Mouse (Mus musculus) intestine, embryonic 15.5 days (tissue): ENCODE measurements around the gene Golga7b. TPM values are rescaled to one million over a fixed set of nuclear protein-coding genes. Genes with fewer than 3 reads are reported as not detected.

Experiments used
- ATAC-seq: fragments of 200-750 bp; cut with Nextera tagmentation; 2 replicates; pipeline ENCODE4 v1.8.0; 2017; ENCODE audit warnings: moderate TSS enrichment, moderate library complexity
- H3K27ac ChIP-seq: fragments of 300-500 bp; sonication (generic); 2 replicates; pipeline ENCODE4 v1.5.1; 2015; ENCODE audit warnings: mild to moderate bottlenecking, inconsistent platforms
- H3K27me3 ChIP-seq: fragments of 300-500 bp; sonication (generic); replicated peaks from 2 replicates; pipeline ENCODE4 v1.6.1; 2015; ENCODE audit warnings: inconsistent platforms
- H3K36me3 ChIP-seq: fragments of 300-500 bp; sonication (generic); 2 replicates; pipeline ENCODE4 v1.6.1; 2015; ENCODE audit warnings: inconsistent platforms
- H3K4me1 ChIP-seq: fragments of 300-500 bp; sonication (generic); replicated peaks from 2 replicates; pipeline ENCODE4 v1.6.1; 2015; ENCODE audit warnings: inconsistent platforms
- H3K4me2 ChIP-seq: fragments of 300-500 bp; sonication (generic); replicated peaks from 2 replicates; pipeline ENCODE4 v1.6.1; 2015; ENCODE audit warnings: mild to moderate bottlenecking, inconsistent platforms
- H3K4me3 ChIP-seq: fragments of 300-500 bp; sonication (generic); replicated peaks from 2 replicates; pipeline ENCODE4 v1.5.1; 2015; ENCODE audit warnings: inconsistent platforms
- H3K9ac ChIP-seq: fragments of 300-500 bp; sonication (generic); 2 replicates; pipeline ENCODE4 v1.6.1; 2015; ENCODE audit warnings: inconsistent platforms
- H3K9me3 ChIP-seq: fragments of 300-500 bp; sonication (generic); 2 replicates; pipeline ENCODE4 v1.6.1; 2016; ENCODE audit warnings: inconsistent platforms
- WGBS: fragments of 180-500 bp; shearing (Covaris S2); methylation state at CpG from one replicate; pipeline ENCODE4 v1.1.7; 2015; 5-methylcytosine and 5-hydroxymethylcytosine counted together
- polyA plus RNA-seq: library from polyadenylated mRNA; unstranded; fragments of >200 nt; fragmentation: Nextera tagmentation; extraction: Ambion mirVana; gene quantifications from 2 replicates; pipeline ENCODE4 v1.2.1, GENCODE M21; 2015

The Golga7b gene
- polyA plus RNA-seq, 1 experiment from 2014 or later = 1.1 TPM

- 68% methylated on average over 3 of the region's 3 CpGs for WGBS
- no peak overlapping the region for H3K4me3 ChIP-seq
- no peak overlapping the region for H3K4me2 ChIP-seq
- H3K27me3 ChIP-seq = no peaks in the 10 kb centered on the region
- no peaks in the 10 kb centered on the region for H3K36me3 ChIP-seq
- no peaks in the 10 kb centered on the region for H3K4me1 ChIP-seq
- H3K9me3 ChIP-seq = no peaks in the 10 kb centered on the region
- H3K27ac ChIP-seq = no peak overlapping the region
- no peak overlapping the region for H3K9ac ChIP-seq
- no peak for ATAC-seq
These were observed 32.2 kb downstream of the Golga7b start for GRCm38 (mm10) chr19:42279611-42280010.

- Histone ChIP-seq H3K9me3 (no peaks in the 10 kb centered on the region), H3K36me3 (no peaks in the 10 kb centered on the region), H3K27ac (no peak overlapping the region), H3K9ac (no peak overlapping the region), H3K4me3 (no peak overlapping the region), H3K27me3 (no peaks in the 10 kb centered on the region), H3K4me1 (no peaks in the 10 kb centered on the region), H3K4me2 (no peak overlapping the region)
- ATAC-seq = no peak
- whole genome bisulfite sequencing = 59% methylated on average over 8 of the region's 8 CpGs
These were observed 36.8 kb downstream of the Golga7b start for GRCm38 (mm10) chr19:42284178-42284577.

DNA sequence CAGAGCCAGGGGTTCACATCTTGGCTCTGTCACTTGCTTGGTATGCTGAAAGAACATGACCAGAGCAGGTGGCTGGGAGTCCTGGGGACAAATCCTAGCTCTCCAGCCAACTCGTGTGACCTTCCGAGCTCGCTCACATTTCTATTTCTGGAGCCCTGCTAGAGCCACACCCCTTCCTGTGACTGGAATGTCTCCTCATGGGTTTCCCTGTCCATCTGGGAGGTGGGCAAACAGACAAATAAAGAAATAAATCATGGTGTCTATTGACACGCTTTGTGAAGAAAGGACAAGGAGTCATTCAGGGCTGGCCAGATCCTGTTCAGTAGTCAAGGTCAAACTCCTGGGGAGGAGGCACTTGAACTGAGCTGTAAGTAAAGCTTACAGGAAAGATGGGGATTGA is 41.0 kb downstream of the Golga7b start:
- Histone ChIP-seq H3K27me3 (no peaks in the 10 kb centered on the region), H3K4me1 (no peaks in the 10 kb centered on the region), H3K9me3 (no peaks in the 10 kb centered on the region), H3K4me2 (no peak overlapping the region), H3K27ac (no peak overlapping the region), H3K9ac (no peak overlapping the region), H3K4me3 (no peak overlapping the region), H3K36me3 (no peaks in the 10 kb centered on the region)
- no peak for ATAC-seq
- WGBS = 47% methylated on average over 4 of the region's 4 CpGs

GRCm38 (mm10) chr19:42290954-42291661 is 43.7 kb downstream of the Golga7b start:
- no peak overlapping the region for H3K27ac ChIP-seq

DNA sequence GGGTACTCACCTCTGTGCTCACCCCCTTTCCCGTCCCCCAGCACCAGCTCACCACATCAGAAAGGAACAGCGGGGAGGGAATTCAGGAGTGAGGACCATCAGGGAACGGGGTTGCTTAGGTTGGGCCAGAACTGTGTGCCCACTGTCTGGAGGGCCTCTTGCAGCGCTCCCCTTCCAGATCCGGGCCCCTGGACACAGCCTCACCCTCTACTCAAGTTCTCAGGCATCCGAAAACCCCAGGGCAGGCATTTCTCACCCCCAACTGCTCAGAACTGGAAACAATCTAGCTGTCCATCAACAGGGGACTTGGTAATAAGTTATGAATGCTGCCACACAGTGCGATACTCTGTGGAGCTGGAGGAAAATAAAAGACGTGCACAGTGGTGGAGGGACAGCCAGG is 44.7 kb downstream of the Golga7b start:
- Histone ChIP-seq H3K4me1 (no peaks in the 10 kb centered on the region), H3K4me2 (no peak overlapping the region), H3K27me3 (no peaks in the 10 kb centered on the region), H3K4me3 (no peak overlapping the region), H3K36me3 (no peaks in the 10 kb centered on the region), H3K27ac (no peak overlapping the region), H3K9me3 (no peaks in the 10 kb centered on the region), H3K9ac (no peak overlapping the region)
- WGBS = 69% methylated on average over 8 of the region's 8 CpGs
- no peak for ATAC-seq

More at GRCm38 (mm10) chr19:42290954-42291661, 43.7 kb downstream of the Golga7b start:
- H3K4me3 ChIP-seq = no peak overlapping the region
- H3K36me3 ChIP-seq = no peaks in the 10 kb centered on the region
- H3K9me3 ChIP-seq = no peaks in the 10 kb centered on the region
- H3K4me2 ChIP-seq = no peak overlapping the region
- ATAC-seq = no peak
- H3K27me3 ChIP-seq = no peaks in the 10 kb centered on the region
- WGBS = 37% methylated on average over 7 of the region's 7 CpGs
- no peaks in the 10 kb centered on the region for H3K4me1 ChIP-seq
- no peak overlapping the region for H3K9ac ChIP-seq

DNA sequence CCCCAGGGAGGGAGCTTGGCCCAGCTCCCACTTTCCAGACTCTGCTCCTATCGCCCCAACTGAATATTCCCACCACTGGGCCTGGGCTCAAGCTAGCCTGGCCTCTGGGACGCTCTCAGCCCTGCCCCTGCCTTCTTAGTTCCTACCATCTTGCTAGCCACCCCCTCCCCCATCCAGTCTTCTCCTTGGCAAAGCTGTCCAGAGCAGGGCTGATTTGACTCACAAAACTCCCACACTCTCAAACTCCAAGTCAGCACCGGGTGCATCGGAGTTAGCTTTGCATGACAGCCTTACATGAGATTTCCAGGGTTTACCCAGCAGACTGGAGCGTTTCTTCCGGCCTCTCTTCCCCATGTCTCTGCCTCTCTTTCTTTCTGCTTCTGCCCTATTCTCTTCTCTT is 45.8 kb downstream of the Golga7b start:
- H3K27ac ChIP-seq = no peak overlapping the region
- H3K4me2 ChIP-seq = no peak overlapping the region
- H3K27me3 ChIP-seq = no peaks in the 10 kb centered on the region
- no peaks in the 10 kb centered on the region for H3K9me3 ChIP-seq
- no peaks in the 10 kb centered on the region for H3K36me3 ChIP-seq
- ATAC-seq = no peak
- no peak overlapping the region for H3K4me3 ChIP-seq
- no peaks in the 10 kb centered on the region for H3K4me1 ChIP-seq
- WGBS = 81% methylated on average over 6 of the region's 6 CpGs
- no peak overlapping the region for H3K9ac ChIP-seq

- ATAC-seq = no peak
- Histone ChIP-seq H3K4me3 (no peak overlapping the region), H3K27ac (no peak overlapping the region), H3K4me1 (no peaks in the 10 kb centered on the region), H3K9ac (no peak overlapping the region), H3K36me3 (no peaks in the 10 kb centered on the region), H3K4me2 (no peak overlapping the region), H3K9me3 (no peaks in the 10 kb centered on the region), H3K27me3 (no peaks in the 10 kb centered on the region)
- WGBS = 73% methylated on average over 12 of the region's 12 CpGs
These were observed 55.9 kb downstream of the Golga7b start for GRCm38 (mm10) chr19:42303210-42303813.

DNA sequence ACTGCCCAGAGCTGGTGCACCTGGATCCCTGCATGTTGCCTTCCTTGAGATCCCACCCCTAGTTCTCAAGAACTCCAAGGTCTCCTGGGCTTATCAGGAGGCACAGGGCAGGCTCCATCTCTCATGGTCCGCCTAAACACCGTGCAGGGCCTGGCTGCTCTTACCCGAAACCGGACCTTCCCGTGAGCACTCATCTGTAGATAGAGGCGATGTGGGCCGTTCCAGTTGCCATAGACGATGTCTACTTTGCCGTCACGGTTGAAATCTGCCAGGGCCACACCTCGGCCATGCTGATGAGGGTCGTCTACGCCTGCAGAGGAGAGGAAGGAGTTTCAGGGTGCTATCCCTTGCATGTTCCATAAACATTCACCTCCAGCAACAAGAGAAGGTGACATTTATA is 57.1 kb downstream of the Golga7b start:
- ATAC-seq = no peak
- Histone ChIP-seq H3K4me1 (no peaks in the 10 kb centered on the region), H3K9ac (no peak overlapping the region), H3K36me3 (no peaks in the 10 kb centered on the region), H3K27ac (no peak overlapping the region), H3K4me2 (no peak overlapping the region), H3K27me3 (no peaks in the 10 kb centered on the region), H3K4me3 (no peak overlapping the region), H3K9me3 (no peaks in the 10 kb centered on the region)
- 86% methylated on average over 13 of the region's 13 CpGs for WGBS

- H3K9me3 ChIP-seq = no peaks in the 10 kb centered on the region
- no peaks in the 10 kb centered on the region for H3K27me3 ChIP-seq
- H3K9ac ChIP-seq = no peak overlapping the region
- H3K4me1 ChIP-seq = no peaks in the 10 kb centered on the region
- WGBS = 64% methylated on average over 8 of the region's 8 CpGs
- H3K4me2 ChIP-seq = no peak overlapping the region
- no peak overlapping the region for H3K4me3 ChIP-seq
- no peak overlapping the region for H3K27ac ChIP-seq
- ATAC-seq = no peak
- H3K36me3 ChIP-seq = no peaks in the 10 kb centered on the region
These were observed 58.4 kb downstream of the Golga7b start for GRCm38 (mm10) chr19:42305746-42306145.

DNA sequence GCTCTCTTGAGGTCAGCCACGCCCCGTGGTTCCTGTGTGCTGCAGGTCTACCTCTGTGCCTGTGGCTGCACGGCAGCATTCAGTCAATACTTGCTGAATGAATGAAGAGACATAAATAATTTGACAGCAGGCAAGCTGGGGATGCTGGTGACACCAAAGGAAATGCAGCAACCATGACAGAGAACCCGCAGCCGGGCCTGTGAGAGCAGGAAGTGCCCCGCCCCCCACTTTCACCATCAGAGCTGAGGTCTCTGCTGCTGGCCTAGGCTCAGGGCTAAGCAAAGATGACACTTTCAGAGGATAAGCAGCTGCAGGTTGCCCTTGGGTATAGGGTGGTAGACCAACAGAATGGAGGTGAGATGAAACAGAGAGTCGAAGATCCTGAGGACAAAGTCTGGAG is 58.8 kb downstream of the Golga7b start:
- no peaks in the 10 kb centered on the region for H3K27me3 ChIP-seq
- no peaks in the 10 kb centered on the region for H3K9me3 ChIP-seq
- no peak overlapping the region for H3K9ac ChIP-seq
- 38% methylated on average over 7 of the region's 7 CpGs for WGBS
- no peak overlapping the region for H3K4me3 ChIP-seq
- no peak overlapping the region for H3K4me2 ChIP-seq
- ATAC-seq = no peak
- no peaks in the 10 kb centered on the region for H3K4me1 ChIP-seq
- no peaks in the 10 kb centered on the region for H3K36me3 ChIP-seq
- no peak overlapping the region for H3K27ac ChIP-seq

DNA sequence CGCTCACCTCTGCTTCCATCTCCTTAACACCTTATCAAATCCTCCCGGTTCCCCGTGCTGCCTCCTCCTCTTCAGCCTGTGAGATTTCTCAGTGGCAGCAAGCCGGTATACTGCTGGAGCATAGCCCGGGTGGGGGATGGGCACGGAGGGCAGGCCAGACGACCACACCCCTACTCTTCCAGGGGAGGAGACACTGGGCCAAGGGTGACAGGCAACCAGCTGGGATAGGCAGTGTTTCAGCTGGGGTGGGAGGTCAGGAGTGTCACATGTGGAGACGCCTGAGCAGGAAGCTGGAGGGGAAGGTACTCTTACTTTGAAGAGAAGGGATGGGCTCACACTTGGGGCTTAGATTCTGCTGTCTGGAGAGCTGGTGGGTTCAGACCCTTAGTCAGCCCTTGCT is 59.6 kb downstream of the Golga7b start:
- 6% methylated on average over 8 of the region's 8 CpGs for WGBS
- H3K4me2 ChIP-seq = no peak overlapping the region
- H3K4me3 ChIP-seq = no peak overlapping the region
- no peaks in the 10 kb centered on the region for H3K27me3 ChIP-seq
- H3K27ac ChIP-seq = no peak overlapping the region
- H3K9me3 ChIP-seq = no peaks in the 10 kb centered on the region
- H3K9ac ChIP-seq = no peak overlapping the region
- peak; percentile 68; the same call in 1 of the 2 replicates for ATAC-seq
- H3K4me1 ChIP-seq = no peaks in the 10 kb centered on the region
- H3K36me3 ChIP-seq = no peaks in the 10 kb centered on the region

DNA sequence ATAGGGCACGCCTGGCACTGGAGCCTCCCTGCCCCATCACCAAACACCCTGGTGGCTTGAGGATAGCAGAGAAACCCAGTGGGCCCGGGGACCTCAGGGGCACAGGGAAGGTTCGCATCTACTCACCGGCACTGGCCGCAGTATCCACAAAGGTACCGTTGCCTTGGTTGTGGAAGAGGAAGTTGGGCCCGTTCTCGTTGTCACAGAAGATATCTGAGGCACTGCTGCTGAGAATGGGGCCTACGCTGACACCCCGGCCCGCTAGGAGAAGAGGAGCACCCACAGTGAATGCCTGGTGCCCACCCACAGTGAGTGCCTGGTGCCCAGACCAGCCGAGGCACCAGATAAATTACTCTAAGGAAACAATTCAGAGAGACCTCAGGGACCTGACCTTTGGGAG is 61.6 kb downstream of the Golga7b start:
- Histone ChIP-seq H3K4me1 (no peaks in the 10 kb centered on the region), H3K9me3 (no peaks in the 10 kb centered on the region), H3K4me3 (no peak overlapping the region), H3K4me2 (no peak overlapping the region), H3K36me3 (no peaks in the 10 kb centered on the region), H3K27ac (no peak overlapping the region), H3K27me3 (no peaks in the 10 kb centered on the region), H3K9ac (no peak overlapping the region)
- no peak for ATAC-seq
- 87% methylated on average over 12 of the region's 12 CpGs for WGBS

DNA sequence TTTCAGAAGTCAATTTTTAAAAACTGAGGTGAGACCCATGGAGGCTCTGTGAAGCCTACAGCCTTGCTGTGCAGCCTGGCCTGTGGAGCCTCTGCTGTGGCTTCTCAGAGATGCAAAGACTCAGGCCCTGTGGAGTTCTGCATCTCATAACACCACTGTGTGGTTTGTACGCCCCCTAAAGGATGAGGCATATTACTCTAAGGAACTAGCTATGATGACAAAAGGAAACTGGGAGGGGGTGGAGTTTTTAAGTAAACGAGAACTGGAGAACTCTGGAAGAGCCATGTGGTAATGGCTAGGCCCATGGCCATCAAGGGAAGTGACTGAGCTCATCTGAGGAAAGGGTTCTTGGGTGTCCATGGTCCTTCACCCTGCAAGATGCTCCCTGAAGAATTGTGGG is 64.0 kb downstream of the Golga7b start:
- no peaks in the 10 kb centered on the region for H3K36me3 ChIP-seq
- no peak overlapping the region for H3K27ac ChIP-seq
- no peaks in the 10 kb centered on the region for H3K27me3 ChIP-seq
- H3K4me3 ChIP-seq = no peak overlapping the region
- no peak overlapping the region for H3K4me2 ChIP-seq
- ATAC-seq = no peak
- H3K9ac ChIP-seq = no peak overlapping the region
- H3K9me3 ChIP-seq = no peaks in the 10 kb centered on the region
- H3K4me1 ChIP-seq = peaks cover 3% of the 10 kb centered on the region; the same call in 1 of the 2 replicates
- 31% methylated on average over 2 of the region's 2 CpGs for WGBS
